Mouse (Mus musculus): ENCODE measurements around the gene Ajuba. TPM values are rescaled to one million over a fixed set of nuclear protein-coding genes. Genes with fewer than 3 reads are reported as not detected.

Ajuba gene
- polyA plus RNA-seq, 1 experiment from 2014 or later = 2.3 TPM

DNA sequence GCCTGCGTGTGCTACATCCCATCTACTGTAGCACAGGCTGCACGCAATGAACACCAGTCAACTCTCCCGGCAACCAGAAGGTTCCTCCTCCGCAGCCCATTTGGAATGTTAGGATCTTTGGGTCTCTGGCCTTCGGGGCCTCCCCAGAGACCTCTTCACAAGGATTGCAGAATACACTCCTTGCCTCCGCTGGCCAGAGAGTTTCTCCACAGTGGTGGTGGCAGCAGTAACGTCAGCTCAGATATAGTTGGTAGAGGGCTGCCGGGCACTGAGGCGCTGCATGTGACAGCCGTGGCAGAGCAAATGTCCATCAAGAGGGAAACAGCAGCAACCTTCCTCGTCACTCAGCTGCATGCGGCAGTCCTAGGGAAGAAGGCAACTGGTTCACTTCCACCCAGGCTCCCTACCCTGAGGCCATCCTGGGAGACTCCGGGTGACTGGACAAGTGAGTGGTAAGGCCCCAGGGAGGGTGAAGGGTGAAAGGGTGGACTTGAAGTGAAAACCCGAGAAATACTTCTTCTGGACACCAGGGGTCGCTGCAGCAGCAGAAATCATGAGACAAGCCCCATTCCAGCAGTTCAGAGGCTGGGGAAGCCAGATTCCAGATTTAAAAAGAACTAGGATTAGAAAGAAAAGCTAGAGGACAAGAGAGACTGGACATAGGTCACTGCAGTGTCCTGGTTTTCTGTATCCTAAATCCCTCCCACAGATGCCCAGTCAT lies 8.5 kb downstream of the Ajuba start:
- no peaks in the 10 kb centered on the region for H3K36me3 ChIP-seq (ENCODE audit: control insufficient read depth, insufficient read depth, low read length)
- H3K4me1 ChIP-seq (ENCODE audit: control insufficient read depth, insufficient read depth, low read length) = 0 out of 2 replicates have a peak, but pooled peaks cover 8% of the 10 kb centered on the region
- H3K9me3 ChIP-seq (ENCODE audit: control insufficient read depth, low read length) = no peaks in the 10 kb centered on the region
- peak; percentile 7; the same call in 1 of the 2 replicates for ATAC-seq (ENCODE audit: low read depth)
- H3K27me3 ChIP-seq (ENCODE audit: control insufficient read depth, insufficient read depth, low read length) = no peaks in the 10 kb centered on the region
- no peak overlapping the region for H3K4me3 ChIP-seq (ENCODE audit: low read depth, low read length)
- H3K27ac ChIP-seq (ENCODE audit: low read depth, low read length) = no peak overlapping the region
- no peak overlapping the region for H3K9ac ChIP-seq (replicated peaks; ENCODE audit: low read depth, low read length)
- 74% methylated on average over 15 of the region's 15 CpGs for WGBS
- no peak overlapping the region for H3K4me2 ChIP-seq (ENCODE audit: low read depth, low read length)

DNA sequence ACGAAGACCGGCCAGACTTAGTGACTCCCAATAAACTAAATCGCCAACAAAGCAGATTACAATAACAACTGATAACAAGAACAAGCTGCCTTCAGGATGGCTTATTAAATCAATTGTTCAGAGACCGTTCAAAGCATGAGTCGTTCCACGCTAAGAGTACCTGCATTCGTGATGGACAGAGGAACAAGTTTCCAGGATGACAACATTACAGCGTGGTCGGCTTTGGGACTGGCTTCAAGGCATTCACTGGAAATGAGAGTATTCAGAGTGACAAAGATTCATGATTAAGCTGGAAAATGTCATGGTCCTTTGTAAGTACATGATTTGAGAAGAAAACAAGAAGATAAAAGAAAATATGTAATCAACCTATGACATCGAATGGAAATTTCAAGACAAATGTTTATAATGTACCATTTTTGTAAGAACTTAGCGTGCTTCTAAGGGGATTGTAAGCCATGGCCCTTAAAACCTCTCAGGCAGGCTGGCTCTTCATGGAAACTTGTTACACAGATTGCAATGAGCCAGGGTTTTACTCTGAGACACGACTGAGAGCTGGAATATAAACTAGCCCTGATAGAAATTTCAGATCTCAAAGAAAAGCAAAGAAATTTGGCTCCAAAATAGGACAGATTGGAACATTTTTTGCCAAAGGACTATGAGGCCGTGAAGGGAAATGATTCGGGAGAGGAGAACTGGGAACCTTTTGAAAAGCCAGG lies 16.7 kb downstream of the Ajuba start:
- no peaks in the 10 kb centered on the region for H3K27me3 ChIP-seq (ENCODE audit: control insufficient read depth, insufficient read depth, low read length)
- no peak overlapping the region for H3K4me3 ChIP-seq (ENCODE audit: low read depth, low read length)
- H3K27ac ChIP-seq (ENCODE audit: low read depth, low read length) = no peak overlapping the region
- WGBS = 89% methylated on average over 14 of the region's 14 CpGs
- no peaks in the 10 kb centered on the region for H3K9me3 ChIP-seq (ENCODE audit: control insufficient read depth, low read length)
- H3K9ac ChIP-seq (replicated peaks; ENCODE audit: low read depth, low read length) = no peak overlapping the region
- no peaks in the 10 kb centered on the region for H3K36me3 ChIP-seq (ENCODE audit: control insufficient read depth, insufficient read depth, low read length)
- H3K4me1 ChIP-seq (ENCODE audit: control insufficient read depth, insufficient read depth, low read length) = no peaks in the 10 kb centered on the region
- no peak for ATAC-seq (ENCODE audit: low read depth)
- no peak overlapping the region for H3K4me2 ChIP-seq (ENCODE audit: low read depth, low read length)

DNA sequence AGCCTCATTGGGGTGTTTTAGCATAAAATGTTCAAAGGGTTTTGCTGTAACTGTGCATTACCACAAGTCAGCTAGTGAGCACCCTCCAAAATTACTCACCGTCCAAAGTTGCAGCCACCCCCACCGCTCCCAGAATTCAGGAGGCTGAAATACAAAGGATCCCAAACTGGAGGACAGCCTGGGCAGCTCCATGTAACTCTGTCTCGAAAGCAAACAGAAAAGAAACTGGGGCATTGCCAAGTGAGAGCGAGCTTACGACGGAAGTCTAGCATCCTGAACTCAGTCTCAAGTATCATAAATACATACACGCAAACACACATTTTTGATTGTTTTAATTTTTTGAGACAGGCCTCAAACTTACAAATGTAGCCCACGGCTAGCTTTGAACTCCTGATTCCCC lies 20.0 kb downstream of the Ajuba start:
- no peak overlapping the region for H3K27ac ChIP-seq (ENCODE audit: low read depth, low read length)
- H3K4me1 ChIP-seq (ENCODE audit: control insufficient read depth, insufficient read depth, low read length) = peaks cover 7% of the 10 kb centered on the region; the same call in 1 of the 2 replicates
- H3K36me3 ChIP-seq (ENCODE audit: control insufficient read depth, insufficient read depth, low read length) = no peaks in the 10 kb centered on the region
- no peak overlapping the region for H3K4me2 ChIP-seq (ENCODE audit: low read depth, low read length)
- no peak overlapping the region for H3K9ac ChIP-seq (replicated peaks; ENCODE audit: low read depth, low read length)
- 82% methylated on average over 8 of the region's 8 CpGs for WGBS
- no peaks in the 10 kb centered on the region for H3K27me3 ChIP-seq (ENCODE audit: control insufficient read depth, insufficient read depth, low read length)
- no peak overlapping the region for H3K4me3 ChIP-seq (ENCODE audit: low read depth, low read length)
- H3K9me3 ChIP-seq (ENCODE audit: control insufficient read depth, low read length) = no peaks in the 10 kb centered on the region
- ATAC-seq (ENCODE audit: low read depth) = no peak

DNA sequence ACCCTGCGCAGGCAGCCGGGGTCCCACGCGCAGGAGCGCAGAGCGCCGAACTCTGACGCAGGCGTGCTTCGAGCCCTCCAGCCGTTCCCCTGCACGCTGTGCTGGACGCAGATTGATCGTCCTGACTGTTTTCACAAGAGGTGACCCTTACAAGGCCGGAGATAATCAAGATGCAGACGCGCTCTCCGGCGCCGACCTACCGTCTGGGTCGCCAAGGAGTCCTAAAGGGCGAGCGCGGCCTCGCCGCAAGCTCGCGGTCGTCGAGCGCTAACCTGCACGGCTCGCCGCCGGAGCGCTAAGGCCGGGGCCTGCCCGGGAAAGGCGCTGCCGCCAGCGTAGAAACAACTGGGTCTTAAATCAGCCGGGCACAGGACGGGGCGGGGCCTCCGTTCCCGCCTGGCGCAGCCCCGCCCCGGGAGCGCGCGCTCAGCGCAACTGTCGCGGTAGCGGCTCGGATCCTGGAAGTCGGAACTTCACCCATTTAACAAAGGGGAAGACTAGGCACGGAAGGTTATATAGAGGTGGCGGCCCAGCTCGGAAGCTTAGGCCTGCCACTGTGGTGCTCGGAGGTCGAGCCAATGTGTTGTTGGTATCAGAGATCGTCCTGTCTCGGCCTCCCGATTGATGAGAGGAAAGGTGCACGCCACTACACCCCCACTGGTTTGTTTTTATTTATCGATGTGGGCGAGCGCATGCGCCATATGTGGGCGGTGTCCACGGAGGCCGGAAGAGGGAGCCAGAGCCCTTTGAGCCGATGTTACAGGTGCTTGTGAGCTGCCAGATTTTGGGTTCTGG lies 23.2 kb downstream of the Ajuba start, which contains the start of gene Haus4:
TSS of gene Haus4 (minus strand) at position 642 of the 795 bp plus-strand sequence.
- Histone ChIP-seq H3K27ac (ENCODE audit: low read depth, low read length) (peak within 1 kb of the TSS; percentile 52; the same call in 1 of the 2 replicates), H3K4me2 (ENCODE audit: low read depth, low read length) (peak within 1 kb of the TSS; percentile 67), H3K9me3 (ENCODE audit: control insufficient read depth, low read length) (no peaks in the 10 kb centered on the region), H3K4me3 (ENCODE audit: low read depth, low read length) (peak within 1 kb of the TSS; percentile 59), H3K36me3 (ENCODE audit: control insufficient read depth, insufficient read depth, low read length) (no peaks in the 10 kb centered on the region), H3K4me1 (ENCODE audit: control insufficient read depth, insufficient read depth, low read length) (peaks cover 7% of the 10 kb centered on the region; the same call in 1 of the 2 replicates), H3K27me3 (ENCODE audit: control insufficient read depth, insufficient read depth, low read length) (no peaks in the 10 kb centered on the region), H3K9ac (replicated peaks; ENCODE audit: low read depth, low read length) (peak within 1 kb of the TSS; percentile 68)
- WGBS = under 1% methylated on average over 75 of the region's 76 CpGs
- peak; percentile 94 for ATAC-seq (ENCODE audit: low read depth)

DNA sequence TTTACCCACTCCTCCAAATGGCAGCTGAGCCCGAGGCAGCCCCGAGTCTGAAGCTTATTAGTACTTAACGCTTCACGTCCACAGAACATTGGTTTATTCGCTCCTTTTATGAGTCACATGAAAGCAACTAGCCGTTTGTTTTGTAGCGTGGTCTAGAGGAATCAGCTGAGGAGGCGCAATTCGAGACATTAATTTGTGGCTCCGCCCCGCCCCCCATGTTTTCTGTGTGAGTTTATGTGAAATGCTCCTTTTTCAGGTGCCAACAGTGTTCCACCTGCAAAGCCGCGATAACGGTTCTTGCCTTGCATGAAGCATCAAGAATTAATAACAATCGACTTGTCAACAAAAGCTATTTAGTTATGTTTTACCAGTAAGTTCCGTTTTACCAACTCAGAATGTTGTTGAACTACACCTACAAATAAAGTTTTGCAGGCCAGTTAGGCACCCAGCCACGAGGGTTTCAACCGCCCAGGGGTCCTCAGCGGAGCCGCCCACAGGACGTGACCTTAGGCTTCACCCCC lies 23.8 kb downstream of the Ajuba start:
- Histone ChIP-seq H3K27me3 (ENCODE audit: control insufficient read depth, insufficient read depth, low read length) (no peaks in the 10 kb centered on the region), H3K36me3 (ENCODE audit: control insufficient read depth, insufficient read depth, low read length) (no peaks in the 10 kb centered on the region), H3K4me1 (ENCODE audit: control insufficient read depth, insufficient read depth, low read length) (peaks cover 7% of the 10 kb centered on the region; the same call in 1 of the 2 replicates), H3K9ac (replicated peaks; ENCODE audit: low read depth, low read length) (peak overlapping the region; percentile 68), H3K4me2 (ENCODE audit: low read depth, low read length) (peak overlapping the region; percentile 67), H3K27ac (ENCODE audit: low read depth, low read length) (peak overlapping the region; percentile 52; the same call in 1 of the 2 replicates), H3K4me3 (ENCODE audit: low read depth, low read length) (peak overlapping the region; percentile 59), H3K9me3 (ENCODE audit: control insufficient read depth, low read length) (no peaks in the 10 kb centered on the region)
- 2% methylated on average over 21 of the region's 21 CpGs for WGBS
- ATAC-seq (ENCODE audit: low read depth) = 0 out of 2 replicates have a peak, but pooled peaks have one; percentile 12

DNA sequence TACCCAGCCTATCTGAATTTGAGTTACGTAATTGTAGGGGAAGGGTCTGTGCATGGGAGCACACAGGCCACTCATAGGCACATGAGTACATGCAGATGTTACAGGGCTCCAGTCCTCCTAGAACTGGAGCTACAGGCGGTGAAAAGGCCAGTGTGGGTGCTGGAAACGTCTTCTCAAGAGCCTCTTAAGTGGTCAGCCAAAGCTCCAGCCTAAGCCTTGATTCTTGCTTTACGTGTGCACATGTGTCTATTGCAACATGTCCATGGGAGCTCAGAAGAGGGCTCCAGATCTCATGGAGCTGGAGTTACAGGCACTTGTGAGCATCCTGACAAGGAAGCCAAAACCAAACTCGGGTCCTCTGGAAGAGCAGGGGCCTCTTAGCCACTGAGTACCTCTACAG lies 32.7 kb downstream of the Ajuba start:
- no peaks in the 10 kb centered on the region for H3K9me3 ChIP-seq (ENCODE audit: control insufficient read depth, low read length)
- no peak overlapping the region for H3K4me2 ChIP-seq (ENCODE audit: low read depth, low read length)
- no peak overlapping the region for H3K27ac ChIP-seq (ENCODE audit: low read depth, low read length)
- 88% methylated on average over 5 of the region's 5 CpGs for WGBS
- H3K4me3 ChIP-seq (ENCODE audit: low read depth, low read length) = no peak overlapping the region
- 0 out of 2 replicates have a peak, but pooled peaks cover 5% of the 10 kb centered on the region for H3K36me3 ChIP-seq (ENCODE audit: control insufficient read depth, insufficient read depth, low read length)
- no peaks in the 10 kb centered on the region for H3K27me3 ChIP-seq (ENCODE audit: control insufficient read depth, insufficient read depth, low read length)
- ATAC-seq (ENCODE audit: low read depth) = no peak
- no peak overlapping the region for H3K9ac ChIP-seq (replicated peaks; ENCODE audit: low read depth, low read length)
- no peaks in the 10 kb centered on the region for H3K4me1 ChIP-seq (ENCODE audit: control insufficient read depth, insufficient read depth, low read length)

DNA sequence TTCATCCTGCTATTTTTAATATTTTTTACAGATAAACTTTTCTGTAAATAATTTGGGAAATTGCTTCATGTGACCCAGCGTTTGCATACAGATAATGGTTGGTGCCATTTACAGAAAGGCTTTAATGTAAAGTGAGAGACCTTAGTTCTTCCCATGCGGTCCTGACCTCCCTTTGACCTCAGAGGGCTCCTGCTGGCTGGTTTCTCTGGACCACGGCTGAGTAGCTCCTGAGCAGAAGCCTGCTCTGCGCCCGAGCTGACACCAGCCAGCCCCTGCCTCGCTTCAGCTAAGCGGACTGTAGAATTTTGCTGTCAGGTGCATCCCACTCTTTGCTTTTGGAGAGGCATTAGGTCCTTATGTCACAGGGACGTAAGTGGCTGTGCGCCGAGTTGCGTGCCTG lies 36.6 kb downstream of the Ajuba start:
- H3K27me3 ChIP-seq (ENCODE audit: control insufficient read depth, insufficient read depth, low read length) = no peaks in the 10 kb centered on the region
- no peak overlapping the region for H3K9ac ChIP-seq (replicated peaks; ENCODE audit: low read depth, low read length)
- no peak for ATAC-seq (ENCODE audit: low read depth)
- no peaks in the 10 kb centered on the region for H3K9me3 ChIP-seq (ENCODE audit: control insufficient read depth, low read length)
- no peaks in the 10 kb centered on the region for H3K4me1 ChIP-seq (ENCODE audit: control insufficient read depth, insufficient read depth, low read length)
- no peak overlapping the region for H3K27ac ChIP-seq (ENCODE audit: low read depth, low read length)
- no peak overlapping the region for H3K4me3 ChIP-seq (ENCODE audit: low read depth, low read length)
- H3K4me2 ChIP-seq (ENCODE audit: low read depth, low read length) = no peak overlapping the region
- 59% methylated on average over 11 of the region's 11 CpGs for WGBS
- 0 out of 2 replicates have a peak, but pooled peaks cover 5% of the 10 kb centered on the region for H3K36me3 ChIP-seq (ENCODE audit: control insufficient read depth, insufficient read depth, low read length)

DNA sequence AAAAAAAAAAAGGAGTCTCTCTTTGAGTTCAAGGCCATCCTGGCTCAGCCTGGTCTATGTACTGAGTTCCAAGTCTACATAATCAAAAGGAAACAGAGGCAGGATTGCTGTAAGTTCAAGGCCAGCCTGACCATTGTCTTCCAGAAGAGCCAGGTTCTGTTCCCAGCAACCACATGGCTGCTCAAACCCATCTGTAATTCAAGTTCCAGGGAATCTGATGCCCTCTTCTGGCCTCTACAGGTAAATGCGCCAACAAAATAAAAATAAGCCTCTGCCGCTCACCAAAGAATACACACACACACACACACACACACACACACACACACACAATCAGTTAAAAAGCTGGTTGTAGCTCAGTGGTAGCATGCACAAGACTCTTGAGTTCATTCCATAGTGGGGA lies 38.8 kb downstream of the Ajuba start:
- Histone ChIP-seq H3K4me2 (ENCODE audit: low read depth, low read length) (no peak overlapping the region), H3K27me3 (ENCODE audit: control insufficient read depth, insufficient read depth, low read length) (no peaks in the 10 kb centered on the region), H3K27ac (ENCODE audit: low read depth, low read length) (no peak overlapping the region), H3K36me3 (ENCODE audit: control insufficient read depth, insufficient read depth, low read length) (no peaks in the 10 kb centered on the region), H3K9me3 (ENCODE audit: control insufficient read depth, low read length) (no peaks in the 10 kb centered on the region), H3K4me1 (ENCODE audit: control insufficient read depth, insufficient read depth, low read length) (no peaks in the 10 kb centered on the region), H3K4me3 (ENCODE audit: low read depth, low read length) (no peak overlapping the region), H3K9ac (replicated peaks; ENCODE audit: low read depth, low read length) (no peak overlapping the region)
- 76% methylated on average over 2 of the region's 2 CpGs for WGBS
- ATAC-seq (ENCODE audit: low read depth) = no peak
